Mouse (Mus musculus) CH12.LX (cell line): ENCODE results near the gene Rbmx2.

Source experiments
- CTCF ChIP-seq, 2 experiments: IDR thresholded peaks in 1 of 2; conservative IDR thresholded peaks in 1 of 2; 2 replicates each; pipeline ENCODE4 v1.5.1; 2011 to 2012; ENCODE audit warnings: low read depth in 2 of 2, low read length in 2 of 2, improper control_type of control experiment in 1 of 2, inconsistent platforms in 1 of 2, mild to moderate bottlenecking in 1 of 2, moderate library complexity in 1 of 2
- HCFC1 ChIP-seq: IDR thresholded peaks from 2 replicates; pipeline ENCODE4 v1.6.1; 2012; ENCODE audit warnings: low read depth, mild to moderate bottlenecking, inconsistent platforms, low read length, improper control_type of control experiment
- MAX ChIP-seq: IDR thresholded peaks from 2 replicates; pipeline ENCODE4 v1.6.1; 2011; ENCODE audit warnings: low read length, improper control_type of control experiment
- POLR2A ChIP-seq: IDR thresholded peaks from 2 replicates; pipeline ENCODE4 v1.6.1; 2011; ENCODE audit warnings: low read depth, mild to moderate bottlenecking, improper control_type of control experiment, low read length
- POLR2AphosphoS2 ChIP-seq: IDR thresholded peaks from 2 replicates; pipeline ENCODE4 v1.6.1; 2011; ENCODE audit warnings: low read depth, low read length, improper control_type of control experiment
- TCF12 ChIP-seq: IDR thresholded peaks from 2 replicates; pipeline ENCODE4 v1.6.1; 2014; ENCODE audit warnings: low read depth, mild to moderate bottlenecking, inconsistent platforms, low read length, improper control_type of control experiment
- USF1 ChIP-seq: IDR thresholded peaks from 2 replicates; pipeline ENCODE4 v1.6.1; 2014; ENCODE audit warnings: low read depth, mild to moderate bottlenecking, inconsistent platforms, low read length, improper control_type of control experiment
- USF2 ChIP-seq: conservative IDR thresholded peaks from 2 replicates; pipeline ENCODE4 v1.6.1; 2011; ENCODE audit warnings: low read depth, low read length, improper control_type of control experiment
- ZC3H11A ChIP-seq: IDR thresholded peaks from 2 replicates; pipeline ENCODE4 v1.6.1; 2012; ENCODE audit warnings: low read depth, mild to moderate bottlenecking, inconsistent platforms, low read length, improper control_type of control experiment
- ZMIZ1 ChIP-seq: IDR thresholded peaks from 2 replicates; pipeline ENCODE4 v1.6.1; 2012; ENCODE audit warnings: low read depth, mild to moderate bottlenecking, inconsistent platforms, low read length, improper control_type of control experiment

- no peak for TF ChIP-seq USF1
- no peak for TF ChIP-seq MAX
- no peak for TF ChIP-seq CTCF (conservative IDR thresholded peaks at IDR 0.05 in 1 of 2, IDR thresholded peaks at IDR 0.05 in 1 of 2; ENCODE audit: low read depth in 2 of 2, low read length in 2 of 2)
- no peak for TF ChIP-seq ZMIZ1
- peak; percentile 64; the same call in 1 of the 2 replicates for TF ChIP-seq POLR2A
- peak; percentile 85 for TF ChIP-seq HCFC1
- TF ChIP-seq ZC3H11A: no peak
- TF ChIP-seq POLR2AphosphoS2: no peak
- no peak for TF ChIP-seq TCF12
- no peak for TF ChIP-seq USF2
Observed at GRCm38 (mm10) chrX:48694864-48695371, at the start of gene Rbmx2.
